Mouse (Mus musculus): Measurements from ENCODE around the gene Sstr5. TPM values are rescaled to one million over a fixed set of nuclear protein-coding genes. Genes with fewer than 3 reads are reported as not detected.
A peak's percentile ranks its signal among the peaks of the same experiment; 100 is the strongest.

Gene Sstr5
- polyA plus RNA-seq, 1 experiment from 2014 or later = not detected

DNA sequence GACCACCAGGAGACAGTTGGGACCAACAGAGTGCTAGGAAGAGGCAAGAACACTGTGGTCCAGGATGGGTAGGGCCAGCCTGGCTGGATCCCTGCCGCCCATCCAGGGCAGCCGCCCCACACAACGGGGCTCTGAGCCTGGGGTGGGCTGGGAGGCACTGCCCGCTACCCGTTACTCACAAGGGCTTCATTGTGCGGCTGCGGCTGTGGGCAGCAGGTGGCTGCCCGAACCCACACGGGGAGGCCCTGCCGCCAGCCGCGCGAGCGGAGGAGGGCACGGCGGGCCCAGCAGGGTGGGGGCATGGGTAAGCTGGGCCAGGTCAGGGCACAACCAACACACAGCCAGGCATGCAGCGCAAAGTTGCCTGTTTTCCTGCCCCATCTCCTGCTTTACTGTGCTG is 21.1 kb upstream of the Sstr5 start:
- no peak overlapping the region for H3K4me3 ChIP-seq (ENCODE audit: low read length)
- peaks cover 4% of the 10 kb centered on the region; the same call in 1 of the 2 replicates for H3K4me1 ChIP-seq (ENCODE audit: control insufficient read depth, insufficient read depth, low read length)
- 90% methylated on average over 17 of the region's 17 CpGs for whole genome bisulfite sequencing
- H3K4me2 ChIP-seq (replicated peaks; ENCODE audit: low read depth, low read length) = no peak overlapping the region
- ATAC-seq (ENCODE audit: low FRiP score, low TSS enrichment) = no peak
- H3K27me3 ChIP-seq (ENCODE audit: control insufficient read depth, insufficient read depth, low read length) = no peaks in the 10 kb centered on the region; the same call in 1 of the 2 replicates
- H3K9ac ChIP-seq (ENCODE audit: low read depth, low read length) = no peak overlapping the region
- no peak overlapping the region for H3K27ac ChIP-seq (ENCODE audit: low read depth, low read length)
- H3K36me3 ChIP-seq (ENCODE audit: control insufficient read depth, insufficient read depth, low read length) = no peaks in the 10 kb centered on the region
- no peaks in the 10 kb centered on the region for H3K9me3 ChIP-seq (ENCODE audit: control insufficient read depth, low read length)

DNA sequence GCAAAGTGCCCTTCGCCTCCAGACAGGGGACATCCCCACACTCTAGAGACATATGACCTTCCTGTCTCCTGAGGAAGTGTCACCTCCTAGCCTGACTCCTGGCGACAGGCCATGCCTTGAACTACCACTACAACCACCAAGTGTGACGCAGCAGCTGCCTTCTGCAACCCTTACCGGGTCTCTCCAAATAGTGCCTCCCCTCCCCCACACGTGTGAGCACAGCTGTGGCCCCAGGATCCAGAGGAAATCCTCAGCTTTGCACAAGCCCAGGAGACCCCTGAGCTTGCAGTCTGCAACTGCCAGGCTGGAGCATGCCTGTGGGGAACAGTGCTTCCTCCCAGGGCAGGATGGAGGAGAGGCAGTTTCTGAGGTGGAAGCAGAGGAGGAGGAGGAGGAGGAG is 19.2 kb upstream of the Sstr5 start:
- Histone ChIP-seq H3K4me3 (ENCODE audit: low read length) (no peak overlapping the region), H3K9ac (ENCODE audit: low read depth, low read length) (no peak overlapping the region), H3K27ac (ENCODE audit: low read depth, low read length) (no peak overlapping the region), H3K27me3 (ENCODE audit: control insufficient read depth, insufficient read depth, low read length) (no peaks in the 10 kb centered on the region; the same call in 1 of the 2 replicates), H3K4me1 (ENCODE audit: control insufficient read depth, insufficient read depth, low read length) (peaks cover 4% of the 10 kb centered on the region; the same call in 1 of the 2 replicates), H3K36me3 (ENCODE audit: control insufficient read depth, insufficient read depth, low read length) (no peaks in the 10 kb centered on the region), H3K9me3 (ENCODE audit: control insufficient read depth, low read length) (no peaks in the 10 kb centered on the region), H3K4me2 (replicated peaks; ENCODE audit: low read depth, low read length) (no peak overlapping the region)
- no peak for ATAC-seq (ENCODE audit: low FRiP score, low TSS enrichment)
- 16% methylated on average over 5 of the region's 5 CpGs for WGBS

DNA sequence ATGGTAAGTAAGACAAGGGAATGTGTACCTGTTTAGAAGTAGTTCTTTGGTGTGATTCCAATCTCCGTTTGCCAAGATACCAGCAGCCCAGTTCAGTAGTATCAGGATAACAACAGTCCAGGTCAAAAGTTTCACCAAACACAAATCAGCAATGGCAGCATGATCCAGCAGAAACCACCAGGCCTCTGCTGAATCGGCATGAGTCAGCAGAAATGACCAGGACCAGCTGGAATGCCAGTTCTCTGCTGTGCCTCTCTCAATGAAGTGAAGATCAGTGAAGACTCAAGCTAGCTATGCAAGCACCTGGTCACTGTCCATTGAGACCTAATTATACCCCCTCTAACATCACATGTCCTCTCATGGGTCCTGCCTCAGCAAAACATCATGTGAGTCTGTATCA is 17.0 kb upstream of the Sstr5 start:
- H3K4me1 ChIP-seq (ENCODE audit: control insufficient read depth, insufficient read depth, low read length) = peaks cover 4% of the 10 kb centered on the region; the same call in 1 of the 2 replicates

DNA sequence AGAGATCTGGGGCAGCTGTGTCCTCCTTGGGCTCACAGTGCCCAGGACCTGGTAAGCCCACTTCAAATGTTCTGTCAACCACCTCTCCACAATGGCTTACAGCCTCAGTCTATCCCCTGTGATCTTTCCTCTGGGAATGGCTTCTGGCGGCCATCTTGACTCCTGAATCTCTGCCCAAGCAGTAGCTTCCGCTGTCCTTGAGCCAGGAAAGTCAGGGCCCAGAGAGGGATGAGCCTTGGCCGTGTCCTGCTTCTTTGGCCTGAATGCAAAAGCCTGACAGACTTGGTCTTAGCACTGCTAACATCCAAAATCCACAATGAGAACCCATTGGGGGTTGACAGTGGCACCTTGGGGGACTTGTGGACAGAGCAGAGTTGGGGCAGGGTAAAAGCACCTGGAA is 14.8 kb upstream of the Sstr5 start:
- Histone ChIP-seq H3K9me3 (ENCODE audit: control insufficient read depth, low read length) (no peaks in the 10 kb centered on the region), H3K9ac (ENCODE audit: low read depth, low read length) (no peak overlapping the region), H3K4me1 (ENCODE audit: control insufficient read depth, insufficient read depth, low read length) (peaks cover 4% of the 10 kb centered on the region; the same call in 1 of the 2 replicates), H3K36me3 (ENCODE audit: control insufficient read depth, insufficient read depth, low read length) (no peaks in the 10 kb centered on the region), H3K27me3 (ENCODE audit: control insufficient read depth, insufficient read depth, low read length) (no peaks in the 10 kb centered on the region), H3K4me2 (replicated peaks; ENCODE audit: low read depth, low read length) (no peak overlapping the region), H3K27ac (ENCODE audit: low read depth, low read length) (no peak overlapping the region), H3K4me3 (ENCODE audit: low read length) (no peak overlapping the region)
- no peak for ATAC-seq (ENCODE audit: low FRiP score, low TSS enrichment)
- 90% methylated on average over 3 of the region's 3 CpGs for WGBS

More for the DNA sequence above, 17.0 kb upstream of the Sstr5 start:
- Histone ChIP-seq H3K27ac (ENCODE audit: low read depth, low read length) (no peak overlapping the region), H3K9ac (ENCODE audit: low read depth, low read length) (no peak overlapping the region), H3K36me3 (ENCODE audit: control insufficient read depth, insufficient read depth, low read length) (no peaks in the 10 kb centered on the region), H3K4me2 (replicated peaks; ENCODE audit: low read depth, low read length) (no peak overlapping the region), H3K9me3 (ENCODE audit: control insufficient read depth, low read length) (no peaks in the 10 kb centered on the region), H3K27me3 (ENCODE audit: control insufficient read depth, insufficient read depth, low read length) (no peaks in the 10 kb centered on the region), H3K4me3 (ENCODE audit: low read length) (no peak overlapping the region)
- WGBS = 85% methylated on average over 2 of the region's 2 CpGs
- no peak for ATAC-seq (ENCODE audit: low FRiP score, low TSS enrichment)

DNA sequence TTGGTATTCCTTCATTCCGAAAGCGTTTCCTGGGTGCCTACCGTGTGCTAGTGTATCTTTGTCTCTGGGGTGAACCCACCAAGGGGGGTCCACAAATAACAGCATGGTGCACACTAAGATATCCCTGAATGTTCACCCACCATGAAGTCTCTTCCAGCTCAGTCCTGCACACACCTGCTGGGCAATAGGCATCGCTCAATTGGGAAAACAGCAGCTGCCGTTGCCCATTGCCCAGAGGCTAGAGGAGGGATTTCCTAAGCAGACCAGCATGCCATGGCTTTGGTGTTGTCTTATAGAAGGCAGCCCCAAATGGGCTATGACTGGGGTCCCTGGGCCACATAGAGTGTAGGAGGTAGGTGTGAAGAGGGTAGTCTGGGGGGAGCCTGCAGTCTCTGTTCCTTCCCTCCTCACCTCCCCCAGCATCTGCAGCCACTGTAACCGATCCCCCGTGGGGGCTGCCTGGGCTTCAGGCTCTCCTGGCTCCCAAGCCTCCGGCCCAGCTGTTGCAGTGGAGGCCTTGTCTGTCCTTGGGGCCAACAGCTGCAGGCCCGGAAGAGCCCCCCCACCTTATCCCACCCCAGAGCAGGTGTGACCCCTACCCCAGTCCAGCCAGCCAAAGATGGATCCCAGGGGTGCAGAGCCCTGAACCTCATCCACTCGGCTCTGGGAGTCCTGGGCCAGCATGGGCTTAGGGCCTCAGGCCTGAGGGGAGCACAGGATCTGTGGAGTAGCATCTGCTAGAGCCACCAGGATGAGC is 13.2 kb upstream of the Sstr5 start:
- H3K9me3 ChIP-seq (ENCODE audit: control insufficient read depth, low read length) = no peaks in the 10 kb centered on the region
- H3K4me1 ChIP-seq (ENCODE audit: control insufficient read depth, insufficient read depth, low read length) = no peaks in the 10 kb centered on the region
- H3K9ac ChIP-seq (ENCODE audit: low read depth, low read length) = no peak overlapping the region
- H3K4me2 ChIP-seq (replicated peaks; ENCODE audit: low read depth, low read length) = no peak overlapping the region
- no peak overlapping the region for H3K4me3 ChIP-seq (ENCODE audit: low read length)
- ATAC-seq (ENCODE audit: low FRiP score, low TSS enrichment) = no peak
- no peaks in the 10 kb centered on the region for H3K36me3 ChIP-seq (ENCODE audit: control insufficient read depth, insufficient read depth, low read length)
- WGBS = 67% methylated on average over 10 of the region's 10 CpGs
- H3K27ac ChIP-seq (ENCODE audit: low read depth, low read length) = no peak overlapping the region
- no peaks in the 10 kb centered on the region for H3K27me3 ChIP-seq (ENCODE audit: control insufficient read depth, insufficient read depth, low read length)

DNA sequence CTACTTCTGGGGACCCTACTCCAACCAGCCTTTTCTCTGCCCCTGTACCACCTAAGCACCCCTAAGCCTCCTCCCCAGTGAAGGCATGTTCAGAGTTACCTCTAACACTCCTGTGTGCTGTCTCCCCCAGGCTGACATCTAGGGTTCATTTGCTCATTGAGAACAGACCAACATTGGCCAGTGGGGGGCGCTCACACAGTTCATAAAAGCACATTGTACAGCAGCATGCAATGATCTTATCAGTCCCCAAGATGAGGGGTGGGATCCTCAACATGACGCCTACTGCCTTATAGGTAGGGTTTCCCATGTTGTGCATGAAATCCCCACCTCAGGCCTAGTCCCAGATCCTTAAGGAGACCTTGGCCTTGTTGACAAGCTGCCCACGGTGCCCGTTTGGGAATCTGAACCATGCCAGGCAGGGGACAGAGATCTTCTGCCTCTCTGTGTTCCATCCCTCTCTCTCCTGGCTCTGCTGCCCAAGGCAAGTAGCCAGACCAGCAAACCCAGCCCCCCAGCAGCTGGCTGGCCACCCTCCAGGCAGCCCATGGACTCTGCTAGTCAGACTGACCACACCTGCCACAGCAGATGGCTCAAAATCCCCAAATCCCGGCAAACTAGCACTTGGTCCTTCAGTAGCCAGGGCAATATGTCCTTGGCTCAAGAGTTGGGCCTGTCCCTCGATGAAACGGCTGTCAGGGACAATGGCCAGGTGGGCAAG is 11.9 kb upstream of the Sstr5 start:
- Histone ChIP-seq H3K27me3 (ENCODE audit: control insufficient read depth, insufficient read depth, low read length) (no peaks in the 10 kb centered on the region), H3K4me3 (ENCODE audit: low read length) (no peak overlapping the region), H3K27ac (ENCODE audit: low read depth, low read length) (no peak overlapping the region), H3K4me1 (ENCODE audit: control insufficient read depth, insufficient read depth, low read length) (no peaks in the 10 kb centered on the region), H3K9ac (ENCODE audit: low read depth, low read length) (no peak overlapping the region), H3K36me3 (ENCODE audit: control insufficient read depth, insufficient read depth, low read length) (no peaks in the 10 kb centered on the region), H3K4me2 (replicated peaks; ENCODE audit: low read depth, low read length) (no peak overlapping the region), H3K9me3 (ENCODE audit: control insufficient read depth, low read length) (no peaks in the 10 kb centered on the region)
- 54% methylated on average over 7 of the region's 7 CpGs for WGBS
- no peak for ATAC-seq (ENCODE audit: low FRiP score, low TSS enrichment)

DNA sequence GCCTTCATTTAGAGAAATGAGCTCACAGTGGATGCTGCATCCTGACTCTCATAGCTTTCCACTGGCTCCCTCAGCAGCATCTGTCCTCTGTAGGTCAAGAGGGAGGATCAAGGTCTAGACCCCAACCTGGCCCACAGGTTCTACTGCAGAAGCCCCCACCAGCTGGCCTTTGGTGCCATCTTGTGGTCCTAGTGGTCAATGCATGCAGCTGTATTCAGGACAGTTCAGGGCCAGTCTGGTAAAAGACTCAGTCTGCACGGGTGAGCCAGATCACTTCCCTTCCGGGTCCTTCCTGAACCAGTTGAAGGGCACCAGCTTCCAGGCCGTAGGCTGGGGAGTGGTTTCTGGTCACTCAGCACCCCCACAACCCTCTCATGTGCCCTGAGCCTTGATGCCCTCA is 10.7 kb upstream of the Sstr5 start:
- H3K27ac ChIP-seq (ENCODE audit: low read depth, low read length) = no peak overlapping the region
- peak; percentile 62; the same call in 1 of the 2 replicates for ATAC-seq (ENCODE audit: low FRiP score, low TSS enrichment)
- H3K36me3 ChIP-seq (ENCODE audit: control insufficient read depth, insufficient read depth, low read length) = no peaks in the 10 kb centered on the region
- H3K9ac ChIP-seq (ENCODE audit: low read depth, low read length) = no peak overlapping the region
- H3K27me3 ChIP-seq (ENCODE audit: control insufficient read depth, insufficient read depth, low read length) = no peaks in the 10 kb centered on the region
- no peaks in the 10 kb centered on the region for H3K9me3 ChIP-seq (ENCODE audit: control insufficient read depth, low read length)
- H3K4me2 ChIP-seq (replicated peaks; ENCODE audit: low read depth, low read length) = no peak overlapping the region
- H3K4me1 ChIP-seq (ENCODE audit: control insufficient read depth, insufficient read depth, low read length) = no peaks in the 10 kb centered on the region
- no peak overlapping the region for H3K4me3 ChIP-seq (ENCODE audit: low read length)
- 16% methylated on average over 3 of the region's 3 CpGs for WGBS

DNA sequence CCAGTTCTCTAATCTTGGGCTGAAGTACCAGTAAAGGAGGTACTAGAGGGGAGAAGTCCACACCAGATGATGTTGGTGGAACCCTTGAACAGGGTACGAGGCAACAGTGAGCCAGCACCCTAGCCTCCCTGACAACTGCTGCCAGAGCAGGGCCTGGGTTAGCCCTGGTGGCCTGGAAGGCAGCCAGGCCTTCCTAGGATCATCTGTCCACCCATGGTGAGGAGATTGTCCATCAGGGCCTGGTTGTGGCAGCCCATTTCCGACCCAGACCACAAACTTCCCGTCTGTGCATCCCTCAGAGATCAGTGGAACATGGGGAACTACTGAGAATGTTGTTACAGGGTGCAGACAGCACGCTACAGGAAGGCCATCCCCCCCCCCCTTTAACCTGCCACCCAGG is 5.5 kb upstream of the Sstr5 start:
- no peak overlapping the region for H3K4me3 ChIP-seq (ENCODE audit: low read length)
- no peaks in the 10 kb centered on the region for H3K9me3 ChIP-seq (ENCODE audit: control insufficient read depth, low read length)
- H3K4me2 ChIP-seq (replicated peaks; ENCODE audit: low read depth, low read length) = no peak overlapping the region
- H3K36me3 ChIP-seq (ENCODE audit: control insufficient read depth, insufficient read depth, low read length) = no peaks in the 10 kb centered on the region
- no peaks in the 10 kb centered on the region for H3K4me1 ChIP-seq (ENCODE audit: control insufficient read depth, insufficient read depth, low read length)
- H3K9ac ChIP-seq (ENCODE audit: low read depth, low read length) = no peak overlapping the region
- ATAC-seq (ENCODE audit: low FRiP score, low TSS enrichment) = no peak
- no peak overlapping the region for H3K27ac ChIP-seq (ENCODE audit: low read depth, low read length)
- WGBS = 71% methylated on average over 4 of the region's 4 CpGs
- peaks cover 5% of the 10 kb centered on the region for H3K27me3 ChIP-seq (ENCODE audit: control insufficient read depth, insufficient read depth, low read length)

DNA sequence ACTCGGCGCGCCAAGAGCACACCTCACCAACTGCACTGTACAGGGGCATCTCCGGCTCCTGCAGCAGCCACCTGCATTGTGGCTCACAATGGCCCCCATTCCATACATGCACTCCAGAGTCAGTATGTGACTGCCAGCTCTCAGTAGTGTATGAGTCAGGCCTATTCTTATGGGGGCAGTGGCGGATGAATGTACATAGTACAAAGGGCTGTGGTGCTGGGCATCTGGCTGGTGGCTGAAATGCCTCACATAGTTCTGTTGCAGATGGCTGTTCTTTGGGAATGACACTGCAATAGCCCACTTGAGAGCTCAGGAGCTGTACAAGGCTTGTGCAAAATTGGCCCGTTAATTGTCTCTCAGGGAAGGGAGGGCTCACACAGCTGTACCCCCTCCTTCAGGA is 15.0 kb downstream of the Sstr5 start:
- no peaks in the 10 kb centered on the region for H3K9me3 ChIP-seq (ENCODE audit: control insufficient read depth, low read length)
- no peak overlapping the region for H3K4me3 ChIP-seq (ENCODE audit: low read length)
- WGBS = 85% methylated on average over 6 of the region's 6 CpGs
- H3K27ac ChIP-seq (ENCODE audit: low read depth, low read length) = no peak overlapping the region
- peaks cover 3% of the 10 kb centered on the region; the same call in 1 of the 2 replicates for H3K27me3 ChIP-seq (ENCODE audit: control insufficient read depth, insufficient read depth, low read length)
- no peak for ATAC-seq (ENCODE audit: low FRiP score, low TSS enrichment)
- no peaks in the 10 kb centered on the region for H3K36me3 ChIP-seq (ENCODE audit: control insufficient read depth, insufficient read depth, low read length)
- H3K9ac ChIP-seq (ENCODE audit: low read depth, low read length) = no peak overlapping the region
- no peak overlapping the region for H3K4me2 ChIP-seq (replicated peaks; ENCODE audit: low read depth, low read length)
- H3K4me1 ChIP-seq (ENCODE audit: control insufficient read depth, insufficient read depth, low read length) = no peaks in the 10 kb centered on the region
